13 mouse cellular contexts compared by ENCODE assay signal in the genomic region with DNA sequence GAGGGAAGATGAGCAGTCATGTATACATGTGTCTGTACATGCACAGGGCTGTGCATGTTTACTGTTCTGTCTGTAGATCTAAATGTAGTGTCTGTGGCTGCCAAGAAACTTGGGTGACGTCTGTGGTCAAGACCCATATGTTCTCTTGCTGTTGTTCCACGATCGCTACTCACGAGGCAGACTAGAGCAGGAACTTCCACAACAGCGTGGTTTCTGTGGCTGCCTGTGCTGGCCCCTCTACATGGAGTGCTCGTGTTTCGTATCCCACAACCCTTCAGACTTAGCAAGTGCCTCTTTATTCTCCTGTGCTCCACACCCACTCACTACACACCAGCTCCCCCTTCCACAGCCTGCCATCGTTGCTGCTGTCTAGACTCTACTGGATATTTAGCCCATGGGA.
"Had no signal": no experiment of that assay in that cellular context is flagged by ENCODE, and none has a peak within 500 bp of the region (broad histone marks: within the 10 kb centered on the region; RNA-seq: fewer than 3 reads in every experiment).

No protein-coding gene starts in this region.

- DNase-seq: lung, adult 2 months; lung, postnatal 10 days; lung, postnatal 4 days; right cerebral cortex, postnatal 14 days; thymus, adult 18-20 months; thymus, postnatal 14 days; thymus, postnatal 36 days had no signal

- H3K4me1 ChIP-seq: lung, embryonic 15.5 days; midbrain, embryonic 13.5 days; midbrain, embryonic 15.5 days; neural tube, embryonic 12.5 days had no signal

- ATAC-seq: midbrain, embryonic 13.5 days; midbrain, embryonic 15.5 days had no signal

- H3K4me2 ChIP-seq: lung, embryonic 15.5 days; midbrain, embryonic 11.5 days; midbrain, embryonic 13.5 days; midbrain, embryonic 15.5 days; neural tube, embryonic 12.5 days had no signal

- H3K27me3 ChIP-seq: lung, embryonic 15.5 days; megakaryocyte, embryonic 14.5 days; midbrain, embryonic 13.5 days; midbrain, embryonic 15.5 days; neural tube, embryonic 12.5 days had no signal

- H3K9ac ChIP-seq: lung, embryonic 15.5 days; midbrain, embryonic 13.5 days; midbrain, embryonic 15.5 days; neural tube, embryonic 12.5 days had no signal

- H3K4me3 ChIP-seq: lung, embryonic 15.5 days; megakaryocyte, embryonic 14.5 days; midbrain, embryonic 13.5 days; midbrain, embryonic 15.5 days; neural tube, embryonic 12.5 days had no signal

- H3K27ac ChIP-seq: lung, embryonic 15.5 days; midbrain, embryonic 13.5 days; midbrain, embryonic 15.5 days; neural tube, embryonic 12.5 days had no signal

- H3K9me3 ChIP-seq: lung, embryonic 15.5 days; megakaryocyte, embryonic 14.5 days; midbrain, embryonic 13.5 days; midbrain, embryonic 15.5 days; neural tube, embryonic 12.5 days had no signal
